Mouse (Mus musculus) lung, postnatal 0 days (tissue): ENCODE results near the gene Tsku.

Source experiments
- CTCF ChIP-seq: IDR thresholded peaks from 2 replicates; pipeline ENCODE4 v1.5.1; 2016; ENCODE audit warnings: antibody characterized with exemption, mild to moderate bottlenecking
- EP300 ChIP-seq: IDR thresholded peaks from 2 replicates; pipeline ENCODE4 v1.6.1; 2016; ENCODE audit warnings: antibody characterized with exemption, mild to moderate bottlenecking, control low read depth

DNA sequence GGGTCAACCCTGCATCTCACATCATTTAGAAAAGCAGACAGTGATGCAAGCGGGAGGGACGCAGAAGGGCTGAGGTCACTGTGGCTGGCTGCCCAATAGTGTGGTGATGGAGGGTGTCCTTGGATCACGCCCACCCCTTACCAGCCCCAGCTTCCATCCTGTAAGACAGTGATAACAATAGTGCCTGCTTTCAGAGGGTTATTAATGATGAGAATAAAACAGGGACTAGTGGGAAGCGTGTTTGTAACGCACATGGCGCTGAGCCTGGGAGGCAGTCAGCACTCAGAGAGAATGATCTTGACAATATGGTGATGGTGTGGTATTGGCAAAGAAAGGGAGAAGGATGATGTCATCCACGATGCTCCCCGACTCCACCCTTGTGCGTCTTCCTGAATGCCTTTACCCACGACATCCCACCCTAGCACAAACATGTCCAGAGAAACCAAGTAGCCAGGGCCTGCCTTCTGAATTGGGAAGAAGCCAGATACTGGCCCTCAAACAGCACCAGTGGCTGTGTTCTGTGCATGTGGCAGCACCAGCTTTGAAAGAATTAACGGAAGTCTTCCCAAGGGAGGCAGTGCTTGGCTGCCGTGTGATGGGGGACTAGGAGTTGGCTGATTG, 27.9 kb upstream of the Tsku start:
- TF ChIP-seq CTCF (no peak), EP300 (peak; percentile 64)
